Mouse (Mus musculus): ENCODE results near the gene 4931440F15Rik. TPM values are rescaled to one million over a fixed set of nuclear protein-coding genes. Genes with fewer than 3 reads are reported as not detected.

4931440F15Rik gene
- total and polyA plus RNA-seq, 3 experiments = 0.06 to 0.08 TPM; not detected in 1

- TF ChIP-seq POLR2A (IDR thresholded peaks at IDR 0.05; ENCODE audit: control insufficient read depth in 1 of 2, insufficient read depth in 1 of 2, low read depth in 1 of 2, low read length in 2 of 2, poor library complexity in 1 of 2) (no peak), RCOR1 (IDR thresholded peaks at IDR 0.05; ENCODE audit: low read depth, low read length) (peak; percentile 99), ETS1 (IDR thresholded peaks at IDR 0.05; ENCODE audit: low read depth, low read length) (peak; percentile 91), JUND (IDR thresholded peaks at IDR 0.05; ENCODE audit: low read depth, low read length) (no peak), EP300 (IDR thresholded peaks at IDR 0.05; ENCODE audit: low read depth in 1 of 2, low read length in 2 of 2) (peak; percentile 85 to 86), POLR2AphosphoS5 (IDR thresholded peaks at IDR 0.05; ENCODE audit: borderline replicate concordance, low read depth, low read length) (no peak), TCF12 (IDR thresholded peaks at IDR 0.05; ENCODE audit: low read depth, low read length) (peak; percentile 88), GATA1 (IDR thresholded peaks at IDR 0.05; ENCODE audit: low read depth, low read length) (peak; percentile 75), ZNF384 (IDR thresholded peaks at IDR 0.05; ENCODE audit: low read depth, low read length) (no peak), HCFC1 (IDR thresholded peaks at IDR 0.05; ENCODE audit: low read depth, low read length) (no peak), NRF1 (IDR thresholded peaks at IDR 0.05; ENCODE audit: insufficient read depth, low read depth, low read length, poor library complexity, severe bottlenecking) (no peak), MAZ (IDR thresholded peaks at IDR 0.05; ENCODE audit: low read depth, low read length) (0 out of 2 replicates have a peak, but pooled peaks have one; percentile 45), UBTF (IDR thresholded peaks at IDR 0.05; ENCODE audit: borderline replicate concordance, insufficient read depth, low read depth, low read length) (no peak), USF1 (IDR thresholded peaks at IDR 0.05; ENCODE audit: low read depth, low read length) (peak; percentile 95), MYC (IDR thresholded peaks at IDR 0.05; ENCODE audit: low read depth, low read length) (peak; percentile 72), MAX (IDR thresholded peaks at IDR 0.05; ENCODE audit: low read length) (peak; percentile 86)
Measured at GRCm38 (mm10) chr11:29786583-29787219, 38.8 kb downstream of the 4931440F15Rik start (continued).

GRCm38 (mm10) chr11:29779409-29780026 lies 46.0 kb downstream of the 4931440F15Rik start:
- no peaks in the 10 kb centered on the region for H3K27me3 ChIP-seq (ENCODE audit: control insufficient read depth in 1 of 2, insufficient read depth in 2 of 2, low read length in 2 of 2)
- no peak for DNase-seq (ENCODE audit: low read depth, low spot score)
- no peaks in the 10 kb centered on the region for H3K79me2 ChIP-seq (ENCODE audit: control insufficient read depth, insufficient read depth, low read length, poor library complexity)
- TF ChIP-seq MAX (IDR thresholded peaks at IDR 0.05; ENCODE audit: low read length) = no peak
- TF ChIP-seq RAD21 (IDR thresholded peaks at IDR 0.05; ENCODE audit: low read depth, low read length) = no peak
- TF ChIP-seq POLR2AphosphoS2 (IDR thresholded peaks at IDR 0.05; ENCODE audit: low read length) = no peak
- TF ChIP-seq CHD1 (IDR thresholded peaks at IDR 0.05; ENCODE audit: low read depth, low read length) = no peak
- H3K9ac ChIP-seq (ENCODE audit: control insufficient read depth, low read depth, low read length, poor library complexity, severe bottlenecking) = no peak overlapping the region
- H3K4me3 ChIP-seq (ENCODE audit: control insufficient read depth in 1 of 2, insufficient read depth in 1 of 2, low read depth in 2 of 2, low read length in 2 of 2) = no peak overlapping the region
- peaks cover 0 to 4% of the 10 kb centered on the region in 2 experiments; a peak in 2 of 4 replicates for H3K36me3 ChIP-seq (ENCODE audit: control insufficient read depth in 1 of 2, insufficient read depth in 2 of 2, low read length in 2 of 2)
- H3K27ac ChIP-seq (ENCODE audit: control insufficient read depth, low read depth, low read length) = no peak overlapping the region
- H3K4me1 ChIP-seq (ENCODE audit: control insufficient read depth in 1 of 2, insufficient read depth in 2 of 2, low read length in 2 of 2) = peaks cover 11 to 14% of the 10 kb centered on the region in 2 experiments
- H3K9me3 ChIP-seq (replicated peaks; ENCODE audit: insufficient read depth, low read length) = no peaks in the 10 kb centered on the region
